Mouse (Mus musculus) midbrain, embryonic 13.5 days (tissue): ENCODE results near the gene Scgb2b24. TPM values are rescaled to one million over a fixed set of nuclear protein-coding genes. Genes with fewer than 3 reads are reported as not detected.

Source experiments
- ATAC-seq: fragments of 200-750 bp; cut with Nextera tagmentation; 2 replicates; pipeline ENCODE4 v1.8.0; 2017; ENCODE audit warnings: mild to moderate bottlenecking, moderate TSS enrichment, moderate library complexity
- H3K27ac ChIP-seq: fragments of 300-500 bp; sonication (generic); 2 replicates; pipeline ENCODE4 v1.5.1; 2015; ENCODE audit warnings: inconsistent platforms, mild to moderate bottlenecking, moderate library complexity
- H3K27me3 ChIP-seq: fragments of 300-500 bp; sonication (generic); 2 replicates; pipeline ENCODE4 v1.6.1; 2015; ENCODE audit warnings: mild to moderate bottlenecking, inconsistent platforms
- H3K36me3 ChIP-seq: fragments of 300-500 bp; sonication (generic); 2 replicates; pipeline ENCODE4 v1.6.1; 2015; ENCODE audit warnings: mild to moderate bottlenecking, inconsistent platforms
- H3K4me1 ChIP-seq: fragments of 300-500 bp; sonication (generic); replicated peaks from 2 replicates; pipeline ENCODE4 v1.6.1; 2015; ENCODE audit warnings: inconsistent platforms
- H3K4me2 ChIP-seq: fragments of 300-500 bp; sonication (generic); replicated peaks from 2 replicates; pipeline ENCODE4 v1.6.1; 2015; ENCODE audit warnings: moderate library complexity, mild to moderate bottlenecking, inconsistent platforms
- H3K4me3 ChIP-seq: fragments of 300-500 bp; sonication (generic); replicated peaks from 2 replicates; pipeline ENCODE4 v1.5.1; 2015; ENCODE audit warnings: mild to moderate bottlenecking, inconsistent platforms
- H3K9ac ChIP-seq: fragments of 300-500 bp; sonication (generic); replicated peaks from 2 replicates; pipeline ENCODE4 v1.6.1; 2015; ENCODE audit warnings: mild to moderate bottlenecking, inconsistent platforms
- H3K9me3 ChIP-seq: fragments of 300-500 bp; sonication (generic); 2 replicates; pipeline ENCODE4 v1.6.1; 2016; ENCODE audit warnings: mild to moderate bottlenecking, inconsistent platforms
- WGBS: fragments of 180-500 bp; shearing (Covaris S2); methylation state at CpG from one replicate; pipeline ENCODE4 v1.1.7; 2015; 5-methylcytosine and 5-hydroxymethylcytosine counted together
- polyA plus RNA-seq: library from polyadenylated mRNA; unstranded; fragments of >200 nt; fragmentation: Nextera tagmentation; extraction: Ambion mirVana; gene quantifications from 2 replicates; pipeline ENCODE4 v1.2.1, GENCODE M21; 2015

Scgb2b24 gene
- polyA plus RNA-seq, result not detected in 2 replicates

- H3K4me3 ChIP-seq, result no peak within 1 kb of the TSS
- H3K27me3 ChIP-seq, result no peaks in the 10 kb centered on the region
- H3K9ac ChIP-seq, result no peak within 1 kb of the TSS
- peaks cover 90% of the 10 kb centered on the region for H3K9me3 ChIP-seq
- H3K27ac ChIP-seq, result no peak within 1 kb of the TSS
- 83% methylated on average over 2 of the region's 2 CpGs for WGBS
- H3K4me1 ChIP-seq, result no peaks in the 10 kb centered on the region
- no peak for ATAC-seq
- H3K36me3 ChIP-seq, result no peaks in the 10 kb centered on the region
- no peak within 1 kb of the TSS for H3K4me2 ChIP-seq
These were observed at the start of gene Scgb2b24 for GRCm38 (mm10) chr7:33739212-33739611. TSS of gene Scgb2b24 (minus strand) at chr7:33739312.

DNA sequence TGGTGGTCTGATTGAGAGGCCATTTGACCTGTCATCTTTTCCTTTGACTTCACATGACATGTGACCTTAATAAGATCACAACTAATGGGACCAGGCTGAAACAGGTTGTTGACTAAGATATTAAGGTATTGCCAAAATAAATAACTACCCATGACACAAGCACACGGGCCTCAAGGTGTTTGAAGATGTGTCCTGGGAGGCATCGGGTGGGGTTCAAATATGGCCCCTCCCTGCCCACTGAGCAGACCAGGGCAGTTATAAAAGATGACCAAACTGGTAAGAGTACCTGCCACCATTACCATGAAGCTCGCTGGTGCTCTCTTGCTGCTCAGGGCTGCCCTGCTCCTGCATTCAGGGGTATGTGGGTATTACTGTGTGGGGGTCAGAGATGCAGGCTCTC, 4.4 kb upstream of the Scgb2b24 start, which contains the start of gene Scgb1b24:
TSS of gene Scgb1b24 (plus strand) at position 301 of the 400 bp plus-strand sequence.
- no peaks in the 10 kb centered on the region for H3K4me1 ChIP-seq
- no peaks in the 10 kb centered on the region for H3K27me3 ChIP-seq
- H3K4me3 ChIP-seq, result no peak within 1 kb of the TSS
- H3K36me3 ChIP-seq, result no peaks in the 10 kb centered on the region
- WGBS, result 75% methylated on average over 3 of the region's 3 CpGs
- no peak within 1 kb of the TSS for H3K9ac ChIP-seq
- no peak within 1 kb of the TSS for H3K27ac ChIP-seq
- H3K9me3 ChIP-seq, result peaks cover 73% of the 10 kb centered on the region
- no peak within 1 kb of the TSS for H3K4me2 ChIP-seq
- ATAC-seq, result no peak

- no peak for ATAC-seq
- peaks cover 48% of the 10 kb centered on the region for H3K9me3 ChIP-seq
- H3K27ac ChIP-seq, result no peak overlapping the region
- H3K36me3 ChIP-seq, result no peaks in the 10 kb centered on the region
- H3K27me3 ChIP-seq, result no peaks in the 10 kb centered on the region
- WGBS, result 15% methylated on average over 1 of the region's 1 CpGs
- H3K9ac ChIP-seq, result no peak overlapping the region
- H3K4me3 ChIP-seq, result no peak overlapping the region
- no peaks in the 10 kb centered on the region for H3K4me1 ChIP-seq
- no peak overlapping the region for H3K4me2 ChIP-seq
These were observed 49.2 kb downstream of the Scgb2b24 start for GRCm38 (mm10) chr7:33689864-33690263.

Other genes with a start within 250 kb of the Scgb2b24 start
- gene Scgb2b21, start 218.9 kb downstream of the Scgb2b24 start, polyA plus RNA-seq, result not detected in 2 replicates
- gene Scgb1b24, start 4.5 kb upstream of the Scgb2b24 start, polyA plus RNA-seq, result not detected in 2 replicates
- not detected in 2 replicates for gene Scgb2b26, start 205.7 kb upstream of the Scgb2b24 start, polyA plus RNA-seq